Mouse (Mus musculus): Measurements from ENCODE around the gene Cyyr1.

GRCm38 (mm10) chr16:85541676-85542273 is 11.4 kb downstream of the Cyyr1 start:
- TF ChIP-seq CTCF (IDR thresholded peaks at IDR 0.05; ENCODE audit: control insufficient read depth, insufficient read depth, insufficient replicate concordance, low read depth, low read length) (no peak), POLR2A (IDR thresholded peaks at IDR 0.05; ENCODE audit: control insufficient read depth, low read depth, low read length) (no peak)
